Mouse (Mus musculus) ovary, adult 10 weeks (tissue): ENCODE data around the gene Jkamp. TPM values are rescaled to one million over a fixed set of nuclear protein-coding genes. Genes with fewer than 3 reads are reported as not detected.

ENCODE experiments used
- polyA plus RNA-seq: library from polyadenylated mRNA; stranded (reverse); fragments of 350-450 nt; fragmentation: Illumina TruSeq; extraction: RNeasy Lipid Tissue Mini Kit (QIAGEN cat#74804); gene quantifications from one replicate; pipeline ENCODE4 v1.2.3, GENCODE M21; 2014

Gene Jkamp
- polyA plus RNA-seq = 57.5 TPM

GRCm38 (mm10) chr12:72085329-72086165, at the start of gene Jkamp, which contains the start of gene L3hypdh:
Jkamp (plus strand) TSS chr12:72085589.
L3hypdh (minus strand) TSS chr12:72085439.

GRCm38 (mm10) chr12:72070327-72071269, 14.8 kb upstream of the Jkamp start, which contains the start of gene Gpr135:
Gpr135 (minus strand) TSS chr12:72071125.

Other genes starting within 250 kb of the Jkamp start
- 2.5 TPM for gene Gpr135, start 14.5 kb upstream of the Jkamp start, polyA plus RNA-seq
- 29.5 TPM for gene L3hypdh, start 150 bp upstream of the Jkamp start, polyA plus RNA-seq
- gene Ccdc175, start 99.4 kb downstream of the Jkamp start, polyA plus RNA-seq = not detected